Mouse (Mus musculus) kidney, postnatal 14 days (tissue): Measurements from ENCODE around the gene Card6.

Source experiments
- DNase-seq: peaks from one replicate; pipeline ENCODE4 v3.0.0; 2022; ENCODE audit warnings: mixed read lengths

The Card6 gene

DNA sequence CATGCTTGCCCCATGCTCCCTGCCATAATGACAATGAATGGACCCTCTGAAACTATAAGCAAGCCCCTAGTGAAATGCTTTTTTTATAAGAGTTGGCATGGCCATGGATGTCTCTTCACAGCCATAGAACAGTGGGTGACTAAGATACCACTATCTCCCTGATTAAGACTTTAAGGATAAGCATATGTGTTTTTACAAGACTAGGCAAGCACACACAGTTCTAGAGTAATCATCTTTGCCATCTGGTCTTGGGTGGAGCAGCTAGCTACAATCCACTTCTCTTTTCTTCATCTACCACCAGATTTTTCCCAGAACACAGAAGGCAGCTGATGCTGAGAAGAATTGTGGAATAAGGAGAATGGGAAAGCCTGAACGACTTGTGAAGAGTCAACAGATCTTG is 27.1 kb downstream of the Card6 start:
- DNase-seq, result no peak

DNA sequence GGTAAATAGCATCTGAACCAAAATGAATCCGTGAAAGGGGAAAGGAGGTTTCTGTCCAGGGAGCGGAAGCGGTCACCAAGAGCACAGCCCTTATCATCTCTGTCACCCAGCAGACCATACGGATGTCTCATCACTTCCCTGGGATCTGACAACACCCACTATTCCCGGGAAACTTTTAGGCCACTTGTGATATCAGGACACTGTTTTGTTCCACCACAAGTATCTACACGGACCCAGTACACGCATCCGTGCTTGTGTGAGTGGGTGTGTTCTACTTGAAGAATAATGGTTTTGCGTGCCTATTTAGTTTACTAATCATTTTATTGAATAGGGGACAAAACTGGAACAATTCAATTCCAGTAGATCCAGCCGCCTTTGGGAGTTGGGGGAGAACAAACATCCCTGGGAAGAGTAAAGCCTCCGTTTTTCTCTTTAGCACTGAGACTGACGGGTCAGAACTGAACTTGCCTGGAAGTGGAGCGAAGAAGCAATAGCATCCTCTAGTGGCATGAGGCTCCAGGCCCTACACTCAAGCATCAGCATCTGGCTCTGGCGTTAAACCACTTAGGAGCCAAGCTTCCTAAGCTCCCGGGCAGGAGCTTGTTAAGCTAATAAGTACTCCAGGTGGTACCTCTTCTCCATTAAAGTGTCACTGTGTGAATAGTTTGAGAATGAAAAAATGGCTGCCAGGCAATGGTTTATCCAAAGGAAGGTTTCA is 39.4 kb downstream of the Card6 start:
- peak; percentile 57 for DNase-seq

DNA sequence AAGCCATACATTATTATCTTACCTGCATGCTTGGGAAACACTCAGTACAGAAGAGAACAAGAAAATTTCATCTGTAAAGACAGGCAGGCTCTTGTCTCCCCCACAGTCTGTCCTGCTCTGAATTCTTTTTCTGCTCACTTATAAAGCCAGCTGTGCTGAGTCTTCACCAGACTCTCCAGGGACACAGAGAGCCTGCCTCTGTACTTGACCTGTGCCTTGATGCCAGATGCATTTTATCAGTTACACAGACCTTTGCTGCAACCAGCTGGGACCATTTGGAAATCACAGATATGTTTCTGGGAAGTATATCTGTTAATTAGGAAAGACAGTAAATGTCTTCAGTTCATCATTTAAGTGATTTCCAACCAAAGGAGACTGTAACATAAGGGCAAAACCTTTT is 44.7 kb downstream of the Card6 start, which contains the start of gene C7:
TSS of gene C7 (minus strand) at position 106 of the 400 bp plus-strand sequence.
- peak; percentile 71 for DNase-seq
